Mouse (Mus musculus) midbrain, embryonic 10.5 days (tissue): ENCODE measurements at regions not wholly inside any gene's neighbourhood (a gene's known extent, or its start where the extent isn't known, plus 50 kb on each side); places are given as distances from the start of the nearest gene placed in this dataset.

Source experiments
- DNase-seq: peaks from one replicate; pipeline ENCODE4 v3.0.0-alpha.2; 2017; ENCODE audit warnings: low spot score
- H3K27ac ChIP-seq: fragments of 300-500 bp; sonication (generic); replicated peaks from 2 replicates; pipeline ENCODE4 v1.5.1; 2016; ENCODE audit warnings: mild to moderate bottlenecking
- H3K27me3 ChIP-seq: fragments of 300-500 bp; sonication (generic); 2 replicates; pipeline ENCODE4 v1.6.1; 2016; ENCODE audit warnings: low read depth, mild to moderate bottlenecking; ENCODE audit not compliant: poor library complexity, severe bottlenecking
- H3K36me3 ChIP-seq: fragments of 300-500 bp; sonication (generic); 2 replicates; pipeline ENCODE4 v1.6.1; 2016; ENCODE audit warnings: mild to moderate bottlenecking, moderate library complexity
- H3K4me1 ChIP-seq: fragments of 300-500 bp; sonication (generic); 2 replicates; pipeline ENCODE4 v1.6.1; 2016
- H3K4me3 ChIP-seq: fragments of 300-500 bp; sonication (generic); 2 replicates; pipeline ENCODE4 v1.5.1; 2016; ENCODE audit warnings: mild to moderate bottlenecking, moderate library complexity
- H3K9me3 ChIP-seq: fragments of 300-500 bp; sonication (generic); replicated peaks from 2 replicates; pipeline ENCODE4 v1.6.1; 2016; ENCODE audit warnings: mild to moderate bottlenecking
- WGBS: fragments of 180-500 bp; shearing (Covaris S2); methylation state at CpG from one replicate; pipeline ENCODE4 v1.1.7; 2016; 5-methylcytosine and 5-hydroxymethylcytosine counted together

DNA sequence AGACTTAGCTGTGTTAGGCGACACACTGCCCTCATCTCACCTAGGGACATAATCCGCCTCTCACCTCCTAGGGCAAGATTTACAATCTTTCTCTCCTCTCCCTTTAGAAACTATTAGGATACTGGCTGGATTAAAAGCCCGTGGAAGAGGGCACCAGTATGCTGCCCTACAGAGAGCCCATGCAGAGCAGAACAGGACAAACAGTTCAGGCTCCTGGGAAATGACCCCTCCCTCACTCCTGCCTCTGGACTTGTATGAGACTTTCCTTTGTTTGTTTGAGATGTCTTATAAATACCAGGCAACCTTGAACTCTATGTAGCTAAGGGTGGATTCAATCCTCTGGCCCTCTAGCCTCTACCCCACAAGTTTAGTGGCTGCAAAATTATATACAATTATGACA, 81.8 kb upstream of the Barx2 start:
- 0 out of 2 replicates have a peak, but pooled peaks cover 8% of the 10 kb centered on the region for H3K27me3 ChIP-seq
- no peaks in the 10 kb centered on the region for H3K36me3 ChIP-seq
- H3K4me1 ChIP-seq = peaks cover 36% of the 10 kb centered on the region; the same call in 1 of the 2 replicates
- H3K4me3 ChIP-seq = no peak overlapping the region
- no peaks in the 10 kb centered on the region for H3K9me3 ChIP-seq
- WGBS = 59% methylated on average over 3 of the region's 3 CpGs
- DNase-seq = no peak
- H3K27ac ChIP-seq = no peak overlapping the region

DNA sequence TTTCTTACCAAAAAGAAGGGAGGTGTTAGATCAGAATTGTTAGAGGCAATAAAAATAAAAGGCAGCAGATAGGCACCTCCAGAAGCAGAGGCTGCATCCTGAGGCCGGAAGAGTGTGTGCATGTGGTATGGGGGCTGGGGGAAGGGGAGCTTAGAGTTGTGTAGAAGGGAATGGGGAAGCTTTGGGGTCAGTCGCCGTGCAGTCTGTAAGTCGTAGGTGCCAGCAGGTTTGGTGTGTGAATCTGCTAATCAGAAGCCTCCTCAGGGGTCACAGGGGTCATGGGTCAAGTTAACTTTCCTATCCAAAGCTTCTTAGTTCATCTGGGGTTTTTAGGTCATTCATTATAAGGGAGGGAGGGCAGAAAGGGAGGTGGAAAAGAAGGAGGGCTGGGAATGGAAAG, 82.4 kb upstream of the Barx2 start:
- no peaks in the 10 kb centered on the region for H3K36me3 ChIP-seq

DNA sequence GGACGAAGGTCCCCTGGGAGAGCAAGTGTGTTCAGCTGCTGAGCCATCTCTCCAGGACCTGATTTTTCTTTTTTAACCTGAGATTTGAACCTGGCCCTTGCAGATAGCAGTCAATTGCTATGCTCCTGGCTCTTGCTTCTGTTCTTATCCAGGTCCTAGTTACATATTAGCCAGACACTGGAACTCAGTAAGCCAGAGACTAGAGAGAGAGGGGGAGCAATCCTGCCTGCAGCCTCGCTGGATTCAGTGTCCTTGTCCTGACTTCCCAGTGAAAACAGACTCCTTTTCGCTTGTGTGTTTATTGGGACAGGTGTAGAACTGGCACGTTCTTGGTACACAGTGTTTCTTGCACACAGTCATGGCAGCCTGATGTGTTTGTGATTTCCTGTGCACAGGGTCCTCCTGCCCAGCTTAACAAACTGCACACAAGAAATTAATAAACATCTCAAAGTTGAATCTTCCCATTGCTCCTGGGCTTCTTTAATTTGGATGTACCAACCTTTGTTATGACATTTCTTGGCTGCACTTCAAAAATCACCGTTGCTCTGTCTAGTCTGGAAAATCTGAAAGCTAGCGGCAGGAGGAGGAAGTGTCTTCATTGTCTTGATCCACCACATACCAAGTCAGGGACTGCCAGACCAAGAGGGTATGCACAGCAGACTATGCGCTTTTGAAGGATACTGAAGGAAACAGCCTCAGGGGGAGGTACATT, 83.4 kb upstream of the Barx2 start:
- no peaks in the 10 kb centered on the region for H3K9me3 ChIP-seq
- H3K36me3 ChIP-seq = no peaks in the 10 kb centered on the region
- DNase-seq = no peak
- peaks cover 36% of the 10 kb centered on the region; the same call in 1 of the 2 replicates for H3K4me1 ChIP-seq
- H3K4me3 ChIP-seq = no peak overlapping the region
- WGBS = 80% methylated on average over 7 of the region's 7 CpGs
- 0 out of 2 replicates have a peak, but pooled peaks cover 8% of the 10 kb centered on the region for H3K27me3 ChIP-seq
- no peak overlapping the region; the same call in 1 of the 2 replicates for H3K27ac ChIP-seq

More for the DNA sequence above, 82.4 kb upstream of the Barx2 start:
- Histone ChIP-seq H3K4me1 (peaks cover 36% of the 10 kb centered on the region; the same call in 1 of the 2 replicates), H3K27me3 (0 out of 2 replicates have a peak, but pooled peaks cover 8% of the 10 kb centered on the region), H3K4me3 (no peak overlapping the region), H3K9me3 (no peaks in the 10 kb centered on the region), H3K27ac (0 out of 2 replicates have a peak overlapping the region, but pooled peaks have one; percentile 17)
- WGBS = 53% methylated on average over 4 of the region's 4 CpGs
- DNase-seq = no peak

DNA sequence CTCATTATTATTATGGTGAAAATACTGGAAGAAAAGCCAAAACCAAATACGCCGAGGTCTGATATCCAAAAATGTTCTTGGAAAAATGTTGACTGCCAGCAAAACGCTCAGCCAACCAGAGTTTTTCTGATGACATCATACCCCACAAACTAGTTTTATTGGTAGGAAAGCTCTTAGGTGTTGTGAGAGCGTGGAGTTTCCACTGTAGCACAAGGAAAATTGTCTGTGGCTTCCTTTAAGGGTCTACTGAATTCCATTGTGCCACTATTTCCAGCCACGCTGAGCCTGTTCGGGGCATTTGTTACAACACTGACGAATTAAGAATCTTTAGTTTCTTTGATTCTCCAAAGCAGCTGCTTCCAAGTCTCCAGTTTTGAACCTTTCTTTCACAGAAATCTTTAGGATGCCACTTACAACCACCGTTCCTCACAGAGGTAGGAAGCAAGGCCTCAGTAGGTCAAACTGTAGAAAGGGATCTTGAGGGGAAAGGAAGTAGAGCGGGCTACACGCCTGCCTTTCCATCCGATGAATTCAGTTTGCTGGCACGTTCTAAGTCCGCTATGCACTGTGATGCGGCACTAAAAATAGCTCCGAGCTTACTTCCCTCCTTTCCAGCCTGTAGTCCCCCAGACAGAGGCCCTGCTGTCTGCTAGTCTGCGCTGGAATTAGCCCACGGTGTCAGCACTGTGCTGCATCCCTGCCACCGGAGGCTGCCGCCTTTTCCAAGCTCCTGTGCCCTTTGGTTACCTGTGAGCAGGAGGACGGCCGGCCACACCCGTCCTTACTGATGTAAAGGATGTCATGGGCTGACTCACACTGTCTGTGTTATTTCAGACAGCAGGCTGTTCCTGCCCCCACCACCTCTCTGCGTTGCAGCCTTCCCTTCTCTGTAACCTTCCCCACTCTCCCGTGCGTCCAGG, 84.2 kb upstream of the Barx2 start:
- Histone ChIP-seq H3K9me3 (no peaks in the 10 kb centered on the region), H3K27ac (peak overlapping the region; percentile 49; the same call in 1 of the 2 replicates), H3K4me3 (no peak overlapping the region), H3K4me1 (peaks cover 32% of the 10 kb centered on the region; the same call in 1 of the 2 replicates), H3K36me3 (no peaks in the 10 kb centered on the region), H3K27me3 (0 out of 2 replicates have a peak, but pooled peaks cover 8% of the 10 kb centered on the region)
- DNase-seq = no peak
- 67% methylated on average over 25 of the region's 25 CpGs for WGBS

DNA sequence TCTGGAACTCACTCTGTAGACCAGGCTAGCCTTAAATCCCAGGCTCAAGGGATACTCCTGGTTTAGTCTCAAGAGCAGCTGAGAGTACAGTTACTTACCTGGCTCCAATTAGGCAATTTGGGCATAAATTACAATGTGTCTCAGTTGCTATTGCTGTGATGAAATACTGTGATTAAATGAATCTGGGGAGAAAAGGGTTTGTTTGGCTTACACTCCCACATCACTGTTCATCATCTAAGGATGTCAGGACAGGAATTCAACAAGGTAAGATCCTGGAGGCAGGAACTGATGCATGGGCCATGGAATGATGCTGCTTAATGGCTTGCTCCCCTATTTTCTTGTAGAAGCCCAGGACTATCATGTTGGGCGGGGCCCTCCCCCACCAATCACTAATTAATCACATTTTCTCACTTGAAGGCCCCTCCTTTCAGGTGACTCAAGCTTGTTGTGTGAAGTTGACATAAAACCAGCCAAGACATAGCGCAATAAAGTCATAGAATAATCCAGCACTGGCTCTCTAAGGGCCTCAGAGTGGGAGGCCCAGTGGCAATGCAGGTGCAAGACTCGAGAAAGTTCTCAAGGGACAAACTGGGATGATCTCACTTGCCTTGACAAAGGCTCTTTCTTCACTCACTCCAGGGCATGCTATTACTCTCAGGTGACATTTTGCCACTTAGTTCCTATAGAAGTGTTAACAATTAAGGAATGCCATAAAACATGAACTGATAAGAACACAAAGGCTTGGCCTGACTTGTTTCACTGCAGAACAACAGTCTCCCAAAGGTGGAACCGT, 85.4 kb upstream of the Barx2 start:
- Histone ChIP-seq H3K4me1 (peaks cover 29% of the 10 kb centered on the region; the same call in 1 of the 2 replicates), H3K36me3 (no peaks in the 10 kb centered on the region), H3K27me3 (0 out of 2 replicates have a peak, but pooled peaks cover 8% of the 10 kb centered on the region), H3K4me3 (no peak overlapping the region), H3K27ac (no peak overlapping the region), H3K9me3 (no peaks in the 10 kb centered on the region)
- WGBS = 80% methylated on average over 4 of the region's 4 CpGs
- DNase-seq = no peak

DNA sequence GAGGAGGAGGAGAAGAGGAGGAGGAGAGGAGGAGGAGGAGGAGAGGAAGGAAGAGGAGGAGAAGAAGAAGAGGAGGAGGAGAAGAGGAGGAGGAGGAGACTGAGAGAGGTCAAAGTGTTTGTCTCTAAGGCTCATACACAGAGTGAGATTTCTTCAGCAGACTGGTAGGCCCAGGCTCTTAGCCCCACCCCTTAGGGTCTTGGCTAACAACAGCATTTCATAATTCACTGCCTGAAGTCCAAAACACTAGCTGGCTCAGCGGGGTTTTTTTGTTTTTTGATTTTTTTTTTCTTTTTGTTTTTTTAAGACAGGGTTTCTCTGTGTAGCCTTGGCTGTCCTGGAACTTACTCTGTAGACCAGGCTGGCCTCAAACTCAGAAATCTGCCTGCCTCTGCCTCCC, 86.5 kb upstream of the Barx2 start:
- Histone ChIP-seq H3K27ac (no peak overlapping the region), H3K9me3 (no peaks in the 10 kb centered on the region), H3K4me1 (peaks cover 22% of the 10 kb centered on the region; the same call in 1 of the 2 replicates), H3K4me3 (no peak overlapping the region), H3K27me3 (0 out of 2 replicates have a peak, but pooled peaks cover 8% of the 10 kb centered on the region), H3K36me3 (no peaks in the 10 kb centered on the region)
- 76% methylated on average over 1 of the region's 1 CpGs for WGBS
- no peak for DNase-seq

DNA sequence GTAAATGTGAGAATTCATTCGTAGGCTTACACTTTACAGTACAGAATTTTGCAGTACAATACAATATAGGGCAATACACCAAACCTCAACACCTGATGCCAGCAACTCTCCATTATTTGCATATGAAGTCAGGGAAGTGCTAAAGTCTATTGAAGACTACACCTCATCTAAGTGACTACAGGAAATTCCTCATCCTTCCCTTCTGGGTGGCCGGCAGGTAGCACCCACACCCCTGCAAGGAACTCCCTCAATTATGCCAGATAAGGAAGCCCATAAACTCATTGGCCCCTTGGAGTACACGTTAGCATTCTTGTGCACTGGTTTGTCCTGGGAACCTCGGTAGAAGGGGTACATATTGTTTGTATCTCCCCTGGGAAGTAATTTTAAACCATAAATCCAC, 89.7 kb upstream of the Barx2 start:
- Histone ChIP-seq H3K27ac (no peak overlapping the region), H3K27me3 (0 out of 2 replicates have a peak, but pooled peaks cover 8% of the 10 kb centered on the region), H3K4me1 (peaks cover 4% of the 10 kb centered on the region; the same call in 1 of the 2 replicates), H3K36me3 (no peaks in the 10 kb centered on the region), H3K4me3 (no peak overlapping the region), H3K9me3 (no peaks in the 10 kb centered on the region)
- WGBS = 81% methylated on average over 4 of the region's 4 CpGs
- no peak for DNase-seq

DNA sequence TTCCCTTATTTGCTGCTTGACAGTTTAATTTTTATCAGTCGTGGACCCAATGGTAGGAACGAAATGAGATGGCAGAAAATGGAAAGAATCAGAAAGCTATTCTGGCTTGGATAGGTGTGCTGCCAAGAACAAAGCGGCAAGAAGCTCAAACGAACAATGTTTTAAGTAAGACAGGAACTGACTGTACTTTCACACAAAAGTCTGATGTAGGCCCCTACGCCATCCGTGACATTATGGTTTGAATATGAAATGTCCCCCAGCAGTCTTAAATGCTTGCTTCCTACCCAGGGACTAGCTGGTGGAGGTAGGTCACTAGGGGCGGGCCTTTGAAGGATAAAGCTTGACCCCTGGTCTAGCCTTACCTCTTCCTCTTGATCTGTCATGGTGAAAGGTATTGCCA, 90.5 kb upstream of the Barx2 start:
- Histone ChIP-seq H3K4me3 (no peak overlapping the region), H3K4me1 (0 out of 2 replicates have a peak, but pooled peaks cover 3% of the 10 kb centered on the region), H3K27ac (no peak overlapping the region), H3K9me3 (no peaks in the 10 kb centered on the region), H3K27me3 (0 out of 2 replicates have a peak, but pooled peaks cover 7% of the 10 kb centered on the region), H3K36me3 (no peaks in the 10 kb centered on the region)
- no peak for DNase-seq
- 93% methylated on average over 7 of the region's 7 CpGs for WGBS

DNA sequence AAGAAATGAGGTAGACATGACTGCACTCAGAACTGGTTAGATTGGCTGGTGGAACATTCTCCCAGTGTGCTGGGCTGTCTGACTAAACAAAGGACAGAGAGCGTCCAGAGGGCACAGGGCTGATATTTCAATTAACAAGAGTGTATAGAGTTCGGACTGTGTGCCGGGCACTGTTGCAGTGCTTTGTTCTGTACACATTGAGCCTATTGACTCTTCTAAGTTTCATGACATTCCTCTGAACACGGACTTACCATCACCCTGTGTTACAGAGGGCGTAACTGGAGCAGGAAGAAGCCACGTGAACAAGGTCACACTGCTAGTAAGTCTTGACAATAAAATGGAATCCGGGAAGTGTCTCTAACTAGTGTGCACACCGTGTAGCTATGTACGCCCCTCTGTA, 92.1 kb upstream of the Barx2 start:
- Histone ChIP-seq H3K9me3 (no peaks in the 10 kb centered on the region), H3K36me3 (no peaks in the 10 kb centered on the region), H3K4me1 (0 out of 2 replicates have a peak, but pooled peaks cover 3% of the 10 kb centered on the region), H3K27ac (no peak overlapping the region), H3K27me3 (no peaks in the 10 kb centered on the region), H3K4me3 (no peak overlapping the region)
- 66% methylated on average over 9 of the region's 9 CpGs for WGBS
- DNase-seq = no peak

DNA sequence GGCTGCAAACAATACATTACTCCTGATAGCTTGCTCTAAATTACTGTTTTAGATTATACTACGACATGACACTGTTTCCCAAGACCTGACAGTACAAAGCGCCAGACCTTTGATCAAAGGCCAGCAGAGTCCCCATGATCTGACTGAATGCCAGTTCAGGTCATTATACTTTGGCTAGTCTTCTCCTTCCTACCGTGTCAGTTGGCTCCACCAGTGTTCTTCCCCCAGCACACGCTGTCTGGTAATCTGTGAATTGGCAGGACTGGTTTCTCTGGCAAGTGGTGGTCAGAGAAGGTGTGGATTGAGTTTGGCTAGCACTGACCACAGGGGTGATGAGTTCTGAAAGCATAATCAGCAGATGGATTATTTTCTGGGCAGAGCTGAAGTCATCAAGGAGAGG, 93.1 kb upstream of the Barx2 start:
- DNase-seq = no peak
- peaks cover 8% of the 10 kb centered on the region for H3K4me1 ChIP-seq
- 82% methylated on average over 4 of the region's 4 CpGs for WGBS
- H3K36me3 ChIP-seq = no peaks in the 10 kb centered on the region
- H3K27me3 ChIP-seq = no peaks in the 10 kb centered on the region
- no peak overlapping the region for H3K4me3 ChIP-seq
- H3K27ac ChIP-seq = no peak overlapping the region
- H3K9me3 ChIP-seq = no peaks in the 10 kb centered on the region

DNA sequence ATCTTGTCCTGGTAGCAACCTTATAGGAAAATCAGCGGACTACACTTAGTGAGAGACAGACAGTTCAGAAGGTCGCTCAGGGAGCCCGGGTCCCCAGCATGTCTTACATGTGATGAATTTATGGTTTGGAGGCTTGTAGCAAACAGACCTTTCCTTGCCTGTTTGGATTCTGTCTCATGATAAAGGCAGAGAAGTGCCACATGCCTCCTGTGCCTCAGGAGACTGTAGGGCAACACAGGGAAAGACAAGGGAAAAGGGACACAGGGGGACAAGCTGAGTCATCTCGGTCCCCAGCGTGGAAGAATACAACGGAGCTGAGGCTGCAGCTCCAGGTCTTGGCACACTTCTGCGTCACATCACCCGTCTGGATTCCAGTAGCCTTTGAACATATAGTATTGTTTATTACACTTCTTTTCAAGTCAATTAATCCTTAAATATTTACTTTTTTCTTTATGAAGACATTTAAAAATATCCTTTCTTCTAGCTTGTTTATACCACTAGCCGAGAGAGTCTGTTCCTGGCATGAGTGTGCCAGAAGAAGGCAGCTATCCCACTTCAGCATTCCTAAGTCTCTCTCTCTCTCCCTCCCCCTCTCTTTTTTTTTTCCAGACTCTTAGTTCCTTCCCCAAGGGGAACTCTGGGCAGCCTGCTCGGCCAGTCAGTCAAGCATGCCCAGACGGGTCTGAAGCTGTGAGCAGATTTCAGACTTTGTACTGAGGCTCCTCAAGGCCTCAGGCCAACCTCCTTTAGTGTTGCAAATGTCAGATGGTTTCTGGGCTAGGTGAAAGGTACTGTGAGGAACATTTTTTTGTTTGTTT, 97.9 kb upstream of the Barx2 start:
- Histone ChIP-seq H3K27ac (no peak overlapping the region), H3K4me1 (peaks cover 9% of the 10 kb centered on the region), H3K36me3 (no peaks in the 10 kb centered on the region), H3K4me3 (no peak overlapping the region), H3K27me3 (no peaks in the 10 kb centered on the region), H3K9me3 (no peaks in the 10 kb centered on the region)
- 61% methylated on average over 11 of the region's 11 CpGs for WGBS
- DNase-seq = no peak
